Mouse (Mus musculus): Measurements from ENCODE around the gene Arrdc2.

GRCm38 (mm10) chr8:70843941-70844340, 4.4 kb upstream of the Arrdc2 start:
- TF ChIP-seq CTCF (IDR thresholded peaks at IDR 0.05; ENCODE audit: control insufficient read depth, insufficient read depth, insufficient replicate concordance, low read depth, low read length), result no peak
- no peak for TF ChIP-seq POLR2A (IDR thresholded peaks at IDR 0.05; ENCODE audit: control insufficient read depth, low read depth, low read length)
